Mouse (Mus musculus) intestine, postnatal 0 days (tissue): Measurements from ENCODE around the gene Dnah6. TPM values are rescaled to one million over a fixed set of nuclear protein-coding genes. Genes with fewer than 3 reads are reported as not detected.
A peak's percentile ranks its signal among the peaks of the same experiment; 100 is the strongest.

Experiments used
- ATAC-seq: fragments of 200-750 bp; cut with Nextera tagmentation; 2 replicates; pipeline ENCODE4 v1.8.0; 2017; ENCODE audit warnings: mild to moderate bottlenecking, moderate TSS enrichment, moderate library complexity
- H3K27ac ChIP-seq: fragments of 300-500 bp; sonication (generic); 2 replicates; pipeline ENCODE4 v1.5.1; 2014; ENCODE audit warnings: mild to moderate bottlenecking, low read depth, low read length, moderate library complexity
- H3K27me3 ChIP-seq: fragments of 300-500 bp; sonication (generic); replicated peaks from 2 replicates; pipeline ENCODE4 v1.6.1; 2014; ENCODE audit warnings: low read length, mixed read lengths; ENCODE audit not compliant: control insufficient read depth, insufficient read depth
- H3K36me3 ChIP-seq: fragments of 300-500 bp; sonication (generic); 2 replicates; pipeline ENCODE4 v1.6.1; 2014; ENCODE audit warnings: mild to moderate bottlenecking, moderate library complexity; ENCODE audit not compliant: control insufficient read depth, insufficient read depth
- H3K4me1 ChIP-seq: fragments of 300-500 bp; sonication (generic); replicated peaks from 2 replicates; pipeline ENCODE4 v1.6.1; 2014; ENCODE audit warnings: antibody characterized with exemption, low read length, mixed read lengths; ENCODE audit not compliant: control insufficient read depth, insufficient read depth
- H3K4me2 ChIP-seq: fragments of 300-500 bp; sonication (generic); replicated peaks from 2 replicates; pipeline ENCODE4 v1.6.1; 2014; ENCODE audit warnings: low read depth, mild to moderate bottlenecking, moderate library complexity
- H3K4me3 ChIP-seq: fragments of 300-500 bp; sonication (generic); 2 replicates; pipeline ENCODE4 v1.5.1; 2014; ENCODE audit warnings: low read depth, low read length
- H3K9ac ChIP-seq: fragments of 300-500 bp; sonication (generic); 2 replicates; pipeline ENCODE4 v1.6.1; 2014; ENCODE audit warnings: mild to moderate bottlenecking, low read depth, low read length
- H3K9me3 ChIP-seq: fragments of 300-500 bp; sonication (generic); 2 replicates; pipeline ENCODE4 v1.6.1; 2016; ENCODE audit warnings: mixed run types; ENCODE audit not compliant: control insufficient read depth
- CTCF ChIP-seq: sonication (generic); IDR thresholded peaks from 2 replicates; pipeline ENCODE4 v1.5.1; 2016; ENCODE audit warnings: low read depth, mild to moderate bottlenecking, control low read depth, antibody characterized with exemption, moderate library complexity
- WGBS: fragments of 180-500 bp; shearing (Covaris S2); extraction: QIAGEN DNeasy Blood & Tissue Kit; methylation state at CpG from one replicate; pipeline ENCODE4 v1.1.7; 2014; 5-methylcytosine and 5-hydroxymethylcytosine counted together
- polyA plus RNA-seq: library from polyadenylated mRNA; unstranded; fragments of >200 nt; fragmentation: Nextera tagmentation; extraction: Ambion mirVana; gene quantifications from 2 replicates; pipeline ENCODE4 v1.2.1, GENCODE M21; 2015

Dnah6 gene
- polyA plus RNA-seq, 1 experiment from 2014 or later: 0.09 TPM

DNA sequence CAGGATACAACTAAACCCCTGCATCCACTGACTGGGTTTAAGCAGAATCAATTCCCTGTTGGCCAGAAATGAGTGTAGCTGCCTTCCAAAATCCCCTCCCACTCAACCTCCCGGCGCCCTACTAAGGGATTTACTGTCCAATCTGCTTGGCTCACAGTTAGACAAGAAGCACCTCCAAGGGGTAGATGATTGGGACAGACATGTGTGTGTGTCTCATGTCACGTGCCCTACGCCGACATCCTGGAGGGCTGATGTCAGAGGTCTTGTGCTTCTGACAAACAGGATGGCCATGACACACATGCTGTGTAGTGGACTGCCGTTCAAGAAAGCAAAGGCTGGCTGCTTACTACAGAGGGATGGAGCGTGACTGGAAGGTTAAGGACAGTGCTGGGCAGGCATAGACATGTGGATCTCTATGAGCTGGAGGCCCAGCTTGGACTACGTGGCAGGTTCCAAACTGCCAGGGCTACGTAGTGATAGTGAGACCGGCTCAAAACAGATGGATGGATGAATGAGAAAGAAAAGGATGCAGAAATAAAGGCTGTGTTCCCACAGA, 202.6 kb downstream of the Dnah6 start:
- no peak for TF ChIP-seq CTCF
- H3K4me1 ChIP-seq: no peaks in the 10 kb centered on the region
- no peaks in the 10 kb centered on the region for H3K9me3 ChIP-seq
- WGBS: 88% methylated on average over 10 of the region's 10 CpGs
- ATAC-seq: no peak
- no peak overlapping the region for H3K4me2 ChIP-seq
- H3K4me3 ChIP-seq: no peak overlapping the region
- H3K27me3 ChIP-seq: no peaks in the 10 kb centered on the region
- no peak overlapping the region for H3K9ac ChIP-seq
- H3K27ac ChIP-seq: no peak overlapping the region
- no peaks in the 10 kb centered on the region for H3K36me3 ChIP-seq

DNA sequence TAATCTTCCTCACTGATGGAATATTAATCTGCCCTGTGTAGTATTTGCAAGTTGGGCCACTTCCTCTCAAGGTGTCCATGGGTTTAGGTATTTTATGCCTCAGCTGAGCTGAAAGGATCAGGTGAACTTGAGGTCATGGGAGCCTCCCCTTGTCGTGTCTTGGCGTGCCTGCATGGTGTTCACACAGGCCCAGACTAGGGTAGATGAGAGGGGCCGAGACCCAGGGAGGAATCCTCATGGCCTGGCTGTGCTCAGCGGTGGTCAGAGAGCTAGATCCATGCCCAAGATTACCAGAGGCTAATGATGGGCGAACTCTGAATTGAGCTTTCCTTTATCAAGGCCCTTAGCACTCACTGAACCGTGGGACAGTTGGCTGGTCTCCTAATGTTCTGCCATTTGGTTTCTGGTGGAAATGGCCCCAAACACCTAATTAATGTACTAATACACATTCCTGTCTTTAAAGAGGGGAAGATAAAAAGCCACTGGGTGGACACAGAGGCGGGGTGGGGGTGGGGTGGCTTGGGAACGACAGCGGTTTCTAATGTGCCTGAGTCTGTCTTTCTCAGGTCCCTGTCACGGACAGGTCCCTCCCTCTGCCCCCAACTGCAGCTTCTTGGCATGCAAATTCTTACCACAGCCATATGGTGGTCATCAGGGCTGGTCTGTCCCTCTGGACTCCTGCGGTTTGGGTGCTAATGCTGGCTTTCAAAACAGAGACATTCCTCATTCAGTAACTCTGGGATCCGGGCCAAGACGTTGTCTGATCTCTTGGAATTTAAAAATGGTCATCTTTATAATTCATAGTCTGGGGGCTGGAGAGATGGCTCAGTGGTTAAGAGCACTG, 206.9 kb downstream of the Dnah6 start:
- no peak overlapping the region for H3K27ac ChIP-seq
- no peak for ATAC-seq
- no peaks in the 10 kb centered on the region for H3K4me1 ChIP-seq
- H3K4me2 ChIP-seq: no peak overlapping the region
- no peaks in the 10 kb centered on the region for H3K9me3 ChIP-seq
- no peaks in the 10 kb centered on the region for H3K27me3 ChIP-seq
- no peak overlapping the region for H3K9ac ChIP-seq
- WGBS: 60% methylated on average over 13 of the region's 13 CpGs
- no peak for TF ChIP-seq CTCF
- H3K4me3 ChIP-seq: no peak overlapping the region
- no peaks in the 10 kb centered on the region for H3K36me3 ChIP-seq

DNA sequence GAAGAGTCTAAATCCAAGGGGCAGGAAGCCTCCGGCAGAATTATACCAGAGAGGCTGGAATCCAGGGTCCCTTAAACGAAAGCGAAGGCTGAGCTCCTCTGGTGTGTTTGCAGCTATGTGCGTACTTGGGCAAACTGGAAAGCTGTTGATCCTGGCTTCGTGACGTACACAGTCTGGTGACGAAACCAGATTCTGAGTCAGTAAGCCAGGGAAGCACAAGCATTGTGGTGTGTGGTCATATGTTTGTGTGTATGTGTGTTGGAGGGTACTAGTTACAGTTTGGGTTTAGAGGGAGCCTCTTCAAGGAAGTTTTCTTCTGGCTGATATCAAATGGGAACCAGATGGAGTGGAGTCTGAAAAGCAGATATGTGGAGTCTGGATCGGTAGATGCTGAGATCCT, 208.5 kb downstream of the Dnah6 start:
- Histone ChIP-seq H3K4me3 (no peak overlapping the region), H3K4me1 (no peaks in the 10 kb centered on the region), H3K9me3 (no peaks in the 10 kb centered on the region), H3K27me3 (no peaks in the 10 kb centered on the region), H3K9ac (no peak overlapping the region), H3K4me2 (no peak overlapping the region), H3K27ac (no peak overlapping the region), H3K36me3 (no peaks in the 10 kb centered on the region)
- 78% methylated on average over 8 of the region's 8 CpGs for WGBS
- no peak for TF ChIP-seq CTCF
- ATAC-seq: no peak

DNA sequence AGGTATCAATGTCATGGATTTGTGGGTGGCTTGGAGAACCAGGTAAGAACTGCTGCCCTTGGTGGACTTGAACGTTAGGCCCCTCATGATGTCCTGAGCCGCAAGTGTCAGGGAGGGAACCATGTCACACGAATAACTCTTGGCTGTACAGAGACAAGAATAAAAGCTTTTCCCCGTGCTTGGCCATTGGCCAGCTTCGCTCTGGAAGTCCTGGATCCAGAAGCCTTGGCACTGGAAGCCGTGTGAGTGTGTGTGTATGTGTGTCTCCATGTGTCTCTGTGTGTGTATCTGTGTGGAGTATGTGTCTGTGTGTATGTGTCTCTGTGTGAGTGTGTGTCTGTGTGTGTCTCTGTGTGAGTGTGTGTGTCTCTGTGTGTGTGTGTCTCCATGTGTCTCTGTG, 209.6 kb downstream of the Dnah6 start:
- H3K9ac ChIP-seq: no peak overlapping the region
- no peaks in the 10 kb centered on the region for H3K27me3 ChIP-seq
- H3K4me2 ChIP-seq: no peak overlapping the region
- no peak overlapping the region for H3K27ac ChIP-seq
- H3K36me3 ChIP-seq: no peaks in the 10 kb centered on the region
- no peak for ATAC-seq
- TF ChIP-seq CTCF: no peak
- WGBS: 62% methylated on average over 6 of the region's 6 CpGs
- no peaks in the 10 kb centered on the region for H3K4me1 ChIP-seq
- H3K9me3 ChIP-seq: no peaks in the 10 kb centered on the region
- no peak overlapping the region for H3K4me3 ChIP-seq

- Histone ChIP-seq H3K27me3 (no peaks in the 10 kb centered on the region), H3K36me3 (no peaks in the 10 kb centered on the region), H3K4me3 (no peak overlapping the region), H3K4me1 (no peaks in the 10 kb centered on the region), H3K4me2 (no peak overlapping the region), H3K9me3 (no peaks in the 10 kb centered on the region), H3K27ac (no peak overlapping the region), H3K9ac (no peak overlapping the region)
- TF ChIP-seq CTCF: peak; percentile 85
- ATAC-seq: no peak
- 39% methylated on average over 6 of the region's 6 CpGs for WGBS
Measured at GRCm38 (mm10) chr6:73010073-73010472, 211.4 kb downstream of the Dnah6 start.

- 68% methylated on average over 5 of the region's 5 CpGs for WGBS
- no peak overlapping the region for H3K4me3 ChIP-seq
- no peaks in the 10 kb centered on the region for H3K9me3 ChIP-seq
- no peaks in the 10 kb centered on the region for H3K4me1 ChIP-seq
- no peak overlapping the region for H3K27ac ChIP-seq
- H3K36me3 ChIP-seq: no peaks in the 10 kb centered on the region
- H3K27me3 ChIP-seq: no peaks in the 10 kb centered on the region
- no peak for TF ChIP-seq CTCF
- H3K9ac ChIP-seq: no peak overlapping the region
- ATAC-seq: no peak
- no peak overlapping the region for H3K4me2 ChIP-seq
Measured at GRCm38 (mm10) chr6:73003601-73004000, 217.8 kb downstream of the Dnah6 start.
